Comparison of ENCODE assay signal across 16 mouse cellular contexts in the genomic region with DNA sequence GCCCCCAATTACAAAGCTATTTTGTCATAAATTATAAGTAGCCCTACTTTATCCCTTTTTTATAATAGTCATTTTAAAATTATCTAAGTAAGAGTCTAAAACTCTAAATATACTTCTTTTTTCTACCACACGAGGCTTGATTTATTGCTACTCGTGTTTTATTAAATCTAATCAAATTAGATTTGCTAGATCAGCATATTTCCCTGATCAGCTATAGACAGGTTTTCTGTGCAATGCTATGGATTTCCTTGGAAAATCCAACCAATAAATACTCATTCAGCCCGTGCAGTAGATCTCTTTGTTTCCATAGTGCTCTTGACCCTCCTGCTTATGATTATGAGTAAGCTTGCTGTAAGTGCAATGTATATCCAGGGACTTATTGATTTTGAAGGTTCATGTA.
"Had no signal": no experiment of that assay in that cellular context is flagged by ENCODE, and none has a peak within 500 bp of the region (broad histone marks: within the 10 kb centered on the region; RNA-seq: fewer than 3 reads in every experiment).

No protein-coding gene starts in this region.

- H3K27ac ChIP-seq: neural tube, embryonic 12.5 days; neural tube, embryonic 13.5 days; neural tube, embryonic 15.5 days; stomach, embryonic 15.5 days; stomach, postnatal 0 days had no signal

- H3K9me3 ChIP-seq: neural tube, embryonic 12.5 days; neural tube, embryonic 13.5 days; neural tube, embryonic 15.5 days; stomach, embryonic 15.5 days had no signal

- H3K27me3 ChIP-seq: neural tube, embryonic 12.5 days; neural tube, embryonic 13.5 days; neural tube, embryonic 15.5 days; stomach, embryonic 15.5 days had no signal

- H3K4me1 ChIP-seq: neural tube, embryonic 12.5 days; neural tube, embryonic 13.5 days; neural tube, embryonic 15.5 days; stomach, embryonic 15.5 days had no signal

- H3K9ac ChIP-seq: neural tube, embryonic 12.5 days; neural tube, embryonic 13.5 days; neural tube, embryonic 15.5 days; stomach, embryonic 15.5 days had no signal

- DNase-seq: retina, postnatal 1 day; right cerebral cortex, adult 18-20 months; right cerebral cortex, postnatal 14 days; right cerebral cortex, postnatal 25 days; right cerebral cortex, postnatal 4 days; spleen, adult 18-20 months; thymus, adult 18-20 months; thymus, adult 2 months; thymus, postnatal 14 days; thymus, postnatal 36 days; thymus, postnatal 4 days had no signal

- H3K36me3 ChIP-seq: neural tube, embryonic 12.5 days; neural tube, embryonic 13.5 days; neural tube, embryonic 15.5 days; stomach, embryonic 15.5 days had no signal

- H3K4me3 ChIP-seq: neural tube, embryonic 12.5 days; neural tube, embryonic 13.5 days; neural tube, embryonic 15.5 days; stomach, embryonic 15.5 days had no signal

- H3K4me2 ChIP-seq: neural tube, embryonic 12.5 days; neural tube, embryonic 13.5 days; neural tube, embryonic 15.5 days; stomach, embryonic 15.5 days had no signal
